18 mouse cellular contexts compared by ENCODE assay signal in genomic region chr2:179606341-179606740, GRCm38 (mm10).
"Had no signal": no experiment of that assay in that cellular context is flagged by ENCODE, and none has a peak within 500 bp of the region (broad histone marks: within the 10 kb centered on the region; RNA-seq: fewer than 3 reads in every experiment).

No protein-coding gene starts in this region.

- H3K36me3 ChIP-seq: liver, embryonic 15.5 days; lung, embryonic 15.5 days; midbrain, embryonic 12.5 days; neural tube, embryonic 12.5 days had no signal

- H3K27ac ChIP-seq: liver, embryonic 15.5 days; lung, embryonic 15.5 days; macrophage; midbrain, embryonic 12.5 days; neural tube, embryonic 12.5 days had no signal

- H3K27me3 ChIP-seq: liver, embryonic 15.5 days; lung, embryonic 15.5 days; megakaryocyte, embryonic 14.5 days; midbrain, embryonic 12.5 days; neural tube, embryonic 12.5 days had no signal

- ATAC-seq: liver, postnatal 0 days; lung, postnatal 0 days; midbrain, embryonic 16.5 days had no signal

- DNase-seq: liver, postnatal 0 days; lung, adult 2 months; lung, postnatal 14 days; lung, postnatal 36 days; midbrain, embryonic 14.5 days; right cerebral cortex, postnatal 14 days; spleen, adult 18-20 months; thymus, adult 18-20 months; thymus, postnatal 14 days; thymus, postnatal 36 days had no signal

- H3K4me2 ChIP-seq: liver, embryonic 15.5 days; lung, embryonic 15.5 days; midbrain, embryonic 12.5 days; neural tube, embryonic 12.5 days had no signal

- H3K4me3 ChIP-seq: liver, embryonic 15.5 days; lung, embryonic 15.5 days; megakaryocyte, embryonic 14.5 days; midbrain, embryonic 12.5 days; neural tube, embryonic 12.5 days had no signal

- H3K9ac ChIP-seq: liver, embryonic 15.5 days; liver, postnatal 0 days; lung, embryonic 15.5 days; midbrain, embryonic 12.5 days; neural tube, embryonic 12.5 days had no signal

- H3K9me3 ChIP-seq: liver, embryonic 15.5 days; lung, embryonic 15.5 days; midbrain, embryonic 12.5 days; neural tube, embryonic 12.5 days had no signal

- H3K4me1 ChIP-seq: liver, embryonic 15.5 days; lung, embryonic 15.5 days; megakaryocyte, embryonic 14.5 days; neural tube, embryonic 12.5 days had no signal
